Mouse (Mus musculus): ENCODE results near the gene Kcnj15. TPM values are rescaled to one million over a fixed set of nuclear protein-coding genes. Genes with fewer than 3 reads are reported as not detected.

Gene Kcnj15
- polyA plus RNA-seq, 1 experiment from 2014 or later: 15.8 TPM

DNA sequence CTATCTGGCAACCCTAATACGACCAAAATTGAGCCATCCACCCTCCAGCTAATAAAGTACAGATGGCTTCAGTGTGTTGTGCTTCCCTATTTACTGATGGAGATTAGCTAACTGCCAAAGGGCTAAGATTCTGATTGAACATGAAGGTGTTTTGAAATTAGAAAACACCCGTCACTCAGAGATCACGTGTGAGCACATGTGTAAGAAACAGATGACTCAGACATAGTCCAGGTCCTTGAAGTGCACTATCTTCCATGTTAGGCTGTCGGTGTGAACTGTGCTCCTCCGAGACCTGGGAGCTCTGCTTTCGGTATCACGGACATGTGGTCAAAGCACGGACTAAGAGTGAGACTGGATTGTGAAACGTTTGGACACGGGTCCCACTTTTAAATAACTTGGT lies 26.0 kb downstream of the Kcnj15 start:
- DNase-seq (ENCODE audit: low spot score) (no peak), ATAC-seq (no peak)
- WGBS: 72% methylated on average over 10 of the region's 10 CpGs
- no peak for TF ChIP-seq EP300 (IDR thresholded peaks at IDR 0.05)
- TF ChIP-seq CTCF (IDR thresholded peaks at IDR 0.05): no peak
- H3K27ac ChIP-seq (ENCODE audit: low read length): no peak overlapping the region
- no peaks in the 10 kb centered on the region for H3K36me3 ChIP-seq (ENCODE audit: insufficient read depth, low read length)
- no peak overlapping the region for H3K9ac ChIP-seq (replicated peaks; ENCODE audit: low read depth)
- no peak overlapping the region for H3K4me2 ChIP-seq (replicated peaks; ENCODE audit: low read depth, low read length)
- H3K4me3 ChIP-seq (ENCODE audit: low read depth, low read length): no peak overlapping the region
- H3K9me3 ChIP-seq (ENCODE audit: low read length): no peaks in the 10 kb centered on the region
- H3K4me1 ChIP-seq (ENCODE audit: insufficient read depth, low read depth, low read length): 0 out of 2 replicates have a peak, but pooled peaks cover 5% of the 10 kb centered on the region
- no peaks in the 10 kb centered on the region for H3K27me3 ChIP-seq (replicated peaks; ENCODE audit: insufficient read depth, low read length)

DNA sequence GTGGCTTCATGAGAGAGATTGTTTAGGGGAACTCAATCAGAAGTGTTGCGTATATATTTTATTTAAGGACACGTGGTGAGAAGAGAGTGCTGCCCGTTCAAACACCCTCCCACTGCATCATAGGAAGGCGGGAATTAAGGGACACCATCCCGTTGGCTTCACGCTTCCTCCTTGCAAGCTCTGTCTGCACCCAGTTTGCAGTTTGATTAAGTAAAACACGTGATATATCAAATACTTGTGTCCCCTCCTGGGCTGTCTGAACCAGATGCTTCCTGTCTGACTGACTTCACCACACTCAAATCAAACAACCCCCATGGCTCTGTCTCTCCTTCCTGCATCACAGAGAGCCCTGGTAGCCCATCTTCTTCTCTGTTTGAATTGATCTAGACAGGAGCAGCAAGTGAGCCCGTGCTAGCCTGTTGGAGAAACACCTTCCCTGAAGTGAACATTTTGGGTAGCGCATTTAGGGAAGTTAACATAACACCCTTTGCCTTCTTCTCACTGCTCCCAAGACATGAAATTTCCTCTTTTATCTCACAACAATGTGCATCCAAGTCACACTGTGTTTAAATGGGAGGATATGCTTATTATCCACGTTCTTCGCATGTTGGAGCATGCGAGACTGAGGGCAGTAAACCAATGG lies 26.8 kb downstream of the Kcnj15 start:
- Histone ChIP-seq H3K4me3 (ENCODE audit: low read depth, low read length) (no peak overlapping the region), H3K9ac (replicated peaks; ENCODE audit: low read depth) (no peak overlapping the region), H3K27ac (ENCODE audit: low read length) (no peak overlapping the region), H3K4me2 (replicated peaks; ENCODE audit: low read depth, low read length) (no peak overlapping the region), H3K9me3 (ENCODE audit: low read length) (no peaks in the 10 kb centered on the region), H3K36me3 (ENCODE audit: insufficient read depth, low read length) (no peaks in the 10 kb centered on the region), H3K4me1 (ENCODE audit: insufficient read depth, low read depth, low read length) (0 out of 2 replicates have a peak, but pooled peaks cover 5% of the 10 kb centered on the region), H3K27me3 (replicated peaks; ENCODE audit: insufficient read depth, low read length) (no peaks in the 10 kb centered on the region)
- peak; percentile 21; the same call in 1 of the 2 replicates for ATAC-seq
- TF ChIP-seq CTCF (IDR thresholded peaks at IDR 0.05) (no peak), EP300 (IDR thresholded peaks at IDR 0.05) (no peak)
- 47% methylated on average over 12 of the region's 12 CpGs for WGBS
- no peak for DNase-seq (ENCODE audit: low spot score)

DNA sequence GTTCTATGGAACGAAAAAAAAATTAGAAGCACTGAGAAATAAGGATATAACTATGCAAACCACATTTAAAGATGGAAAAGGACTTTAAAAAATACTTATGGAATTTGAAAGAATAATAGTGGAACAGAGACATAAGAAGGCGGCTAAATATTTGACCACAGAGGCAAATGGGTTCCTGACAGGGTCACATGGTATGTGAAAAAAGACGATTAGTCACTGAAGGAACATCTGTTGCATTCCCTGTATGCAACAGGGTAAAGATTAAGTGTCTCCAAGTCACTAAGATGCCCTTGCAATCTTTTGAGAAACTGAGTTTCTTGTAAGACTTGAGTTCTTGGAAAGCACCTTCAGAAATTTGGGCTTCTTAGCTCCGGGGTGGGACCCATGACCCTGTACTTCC lies 27.7 kb downstream of the Kcnj15 start:
- 70% methylated on average over 4 of the region's 4 CpGs for WGBS
- Histone ChIP-seq H3K27ac (ENCODE audit: low read length) (no peak overlapping the region), H3K4me2 (replicated peaks; ENCODE audit: low read depth, low read length) (no peak overlapping the region), H3K27me3 (replicated peaks; ENCODE audit: insufficient read depth, low read length) (no peaks in the 10 kb centered on the region), H3K9me3 (ENCODE audit: low read length) (no peaks in the 10 kb centered on the region), H3K9ac (replicated peaks; ENCODE audit: low read depth) (no peak overlapping the region), H3K4me3 (ENCODE audit: low read depth, low read length) (no peak overlapping the region), H3K4me1 (ENCODE audit: insufficient read depth, low read depth, low read length) (0 out of 2 replicates have a peak, but pooled peaks cover 5% of the 10 kb centered on the region), H3K36me3 (ENCODE audit: insufficient read depth, low read length) (no peaks in the 10 kb centered on the region)
- ATAC-seq (no peak), DNase-seq (ENCODE audit: low spot score) (no peak)
- TF ChIP-seq CTCF (IDR thresholded peaks at IDR 0.05) (no peak), EP300 (IDR thresholded peaks at IDR 0.05) (no peak)

DNA sequence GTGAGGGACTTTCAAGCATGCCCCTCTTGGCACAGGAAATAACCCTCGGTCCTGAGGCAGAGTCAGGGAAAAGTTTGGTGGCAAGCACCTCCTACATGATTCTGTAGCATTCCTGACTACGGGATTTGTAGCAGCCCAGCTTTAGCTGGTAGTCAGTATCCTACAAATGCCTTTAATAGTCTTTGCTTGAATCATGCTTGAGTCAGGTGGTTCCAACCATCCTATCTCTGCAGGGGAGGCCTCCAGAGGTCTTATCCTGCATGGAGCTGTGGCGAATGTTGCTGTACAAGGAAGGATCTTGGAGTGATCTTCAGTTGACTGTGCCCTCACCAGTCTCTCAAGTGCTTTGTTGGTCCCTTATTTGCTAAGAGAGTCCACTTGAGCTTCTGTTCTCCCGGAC lies 28.4 kb downstream of the Kcnj15 start:
- Histone ChIP-seq H3K4me2 (replicated peaks; ENCODE audit: low read depth, low read length) (no peak overlapping the region), H3K27me3 (replicated peaks; ENCODE audit: insufficient read depth, low read length) (no peaks in the 10 kb centered on the region), H3K27ac (ENCODE audit: low read length) (no peak overlapping the region), H3K36me3 (ENCODE audit: insufficient read depth, low read length) (no peaks in the 10 kb centered on the region), H3K4me3 (ENCODE audit: low read depth, low read length) (no peak overlapping the region), H3K9me3 (ENCODE audit: low read length) (no peaks in the 10 kb centered on the region), H3K9ac (replicated peaks; ENCODE audit: low read depth) (no peak overlapping the region), H3K4me1 (ENCODE audit: insufficient read depth, low read depth, low read length) (peaks cover 5% of the 10 kb centered on the region; the same call in 1 of the 2 replicates)
- WGBS: 63% methylated on average over 4 of the region's 4 CpGs
- TF ChIP-seq EP300 (IDR thresholded peaks at IDR 0.05) (no peak), CTCF (IDR thresholded peaks at IDR 0.05) (no peak)
- peak; percentile 47; the same call in 1 of the 2 replicates for ATAC-seq
- DNase-seq (ENCODE audit: low spot score): no peak

DNA sequence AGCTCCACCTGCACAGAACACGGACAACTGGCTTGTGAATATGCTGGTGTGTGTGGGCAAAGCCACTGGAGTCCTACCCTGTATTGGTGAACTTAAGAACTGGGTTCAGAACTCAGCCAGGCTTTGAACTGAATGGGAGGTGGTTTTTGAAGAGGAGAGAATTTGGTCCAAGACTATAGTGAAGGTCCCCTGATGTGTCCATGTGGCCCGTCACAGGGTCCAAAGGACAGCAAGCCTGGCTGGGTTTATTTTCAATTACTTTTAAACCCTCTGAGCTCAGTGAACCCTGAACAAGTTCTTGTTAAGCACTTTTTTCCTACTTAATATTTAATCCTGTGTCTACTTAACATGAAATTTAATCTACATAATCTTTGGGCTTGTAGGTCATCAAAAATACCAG lies 30.3 kb downstream of the Kcnj15 start:
- no peaks in the 10 kb centered on the region for H3K27me3 ChIP-seq (replicated peaks; ENCODE audit: insufficient read depth, low read length)
- no peak overlapping the region for H3K9ac ChIP-seq (replicated peaks; ENCODE audit: low read depth)
- 78% methylated on average over 2 of the region's 2 CpGs for WGBS
- no peak overlapping the region for H3K27ac ChIP-seq (ENCODE audit: low read length)
- H3K4me1 ChIP-seq (ENCODE audit: insufficient read depth, low read depth, low read length): peaks cover 5% of the 10 kb centered on the region; the same call in 1 of the 2 replicates
- H3K9me3 ChIP-seq (ENCODE audit: low read length): no peaks in the 10 kb centered on the region
- DNase-seq (ENCODE audit: low spot score): no peak
- H3K4me2 ChIP-seq (replicated peaks; ENCODE audit: low read depth, low read length): no peak overlapping the region
- H3K36me3 ChIP-seq (ENCODE audit: insufficient read depth, low read length): no peaks in the 10 kb centered on the region
- no peak for ATAC-seq
- no peak for TF ChIP-seq EP300 (IDR thresholded peaks at IDR 0.05)
- TF ChIP-seq CTCF (IDR thresholded peaks at IDR 0.05): no peak
- no peak overlapping the region for H3K4me3 ChIP-seq (ENCODE audit: low read depth, low read length)

DNA sequence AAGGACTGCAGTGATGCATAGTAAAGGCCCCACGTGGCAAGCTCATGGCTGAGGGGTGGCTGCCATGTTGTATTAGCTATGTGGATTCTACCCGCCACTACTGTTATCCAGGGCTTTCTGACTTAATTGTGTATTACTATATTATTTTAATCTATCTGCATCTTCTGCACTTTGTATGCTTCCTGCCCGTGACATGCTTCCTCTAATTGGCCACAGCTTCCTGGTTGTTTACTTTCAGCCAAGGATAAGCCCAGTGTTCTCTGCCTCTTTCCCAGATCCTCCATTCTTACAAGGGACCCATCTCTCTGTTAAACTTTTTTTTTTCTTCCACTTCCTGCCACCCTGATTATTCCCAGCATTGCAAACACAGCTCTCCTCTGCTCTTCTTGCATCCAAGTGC lies 32.0 kb downstream of the Kcnj15 start:
- Histone ChIP-seq H3K27me3 (replicated peaks; ENCODE audit: insufficient read depth, low read length) (no peaks in the 10 kb centered on the region), H3K9me3 (ENCODE audit: low read length) (no peaks in the 10 kb centered on the region), H3K4me3 (ENCODE audit: low read depth, low read length) (no peak overlapping the region), H3K9ac (replicated peaks; ENCODE audit: low read depth) (no peak overlapping the region), H3K36me3 (ENCODE audit: insufficient read depth, low read length) (no peaks in the 10 kb centered on the region), H3K4me2 (replicated peaks; ENCODE audit: low read depth, low read length) (no peak overlapping the region), H3K27ac (ENCODE audit: low read length) (0 out of 2 replicates have a peak overlapping the region, but pooled peaks have one; percentile 12), H3K4me1 (ENCODE audit: insufficient read depth, low read depth, low read length) (peaks cover 2% of the 10 kb centered on the region; the same call in 1 of the 2 replicates)
- 70% methylated on average over 3 of the region's 3 CpGs for WGBS
- ATAC-seq (no peak), DNase-seq (ENCODE audit: low spot score) (peak; percentile 22)
- no peak for TF ChIP-seq CTCF (IDR thresholded peaks at IDR 0.05)
- no peak for TF ChIP-seq EP300 (IDR thresholded peaks at IDR 0.05)

All from lung, postnatal 0 days (tissue).